Mouse (Mus musculus) brain, embryonic 14.5 days (tissue): ENCODE results near the gene Cntrl.

Experiments used
- CTCF ChIP-seq: fragments of 200-500 bp; IDR thresholded peaks from 2 replicates; pipeline ENCODE4 v1.5.1; 2012; ENCODE audit warnings: inconsistent platforms, mild to moderate bottlenecking, moderate library complexity, borderline replicate concordance; ENCODE audit not compliant: insufficient read depth, insufficient read length; ENCODE audit errors: extremely low read depth
- POLR2A ChIP-seq: fragments of 200-500 bp; IDR thresholded peaks from 2 replicates; pipeline ENCODE4 v1.6.1; 2012; ENCODE audit warnings: mild to moderate bottlenecking, inconsistent platforms, borderline replicate concordance; ENCODE audit not compliant: poor library complexity, insufficient read depth, insufficient read length, severe bottlenecking; ENCODE audit errors: extremely low read depth

- TF ChIP-seq CTCF: no peak
- no peak for TF ChIP-seq POLR2A
These were observed 49.1 kb downstream of the Cntrl start for GRCm38 (mm10) chr2:35158358-35158757.
